Mouse (Mus musculus) heart, adult 8-10 months (tissue): Measurements from ENCODE around the gene Ins1. TPM values are rescaled to one million over a fixed set of nuclear protein-coding genes. Genes with fewer than 3 reads are reported as not detected.

Experiments used
- DNase-seq: peaks from one replicate; pipeline ENCODE4 v3.0.0; 2022; ENCODE audit warnings: low spot score
- total RNA-seq, 4 experiments: library from RNA; stranded (reverse); gene quantifications; 2 replicates each; pipeline ENCODE4 v1.2.4; 2022

Ins1 gene
- not detected for total RNA-seq

DNA sequence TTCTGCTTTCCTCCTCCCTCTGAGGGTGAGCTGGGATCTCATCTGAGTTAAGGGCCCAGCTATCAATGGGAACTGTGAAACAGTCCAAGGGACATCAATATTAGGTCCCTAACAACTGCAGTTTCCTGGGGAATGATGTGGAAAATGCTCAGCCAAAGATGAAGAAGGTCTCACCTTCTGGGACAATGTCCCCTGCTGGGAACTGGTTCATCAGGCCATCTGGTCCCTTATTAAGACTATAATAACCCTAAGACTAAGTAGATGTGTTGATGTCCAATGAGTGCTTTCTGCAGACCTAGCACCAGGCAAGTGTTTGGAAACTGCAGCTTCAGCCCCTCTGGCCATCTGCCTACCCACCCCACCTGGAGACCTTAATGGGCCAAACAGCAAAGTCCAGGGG, at the start of gene Ins1:
Gene Ins1 (plus strand): TSS at position 301 of the 400 bp plus-strand sequence.
- DNase-seq, result no peak
